Mouse (Mus musculus) neutrophil, adult 5-6 weeks (primary cell): ENCODE data around the gene Smyd1. TPM values are rescaled to one million over a fixed set of nuclear protein-coding genes. Genes with fewer than 3 reads are reported as not detected.

ENCODE experiments used
- ATAC-seq: fragments of 151-379, 151-347 bp; 2 replicates; pipeline ENCODE4 v1.8.0; 2017; ENCODE audit warnings: mild to moderate bottlenecking, moderate TSS enrichment; ENCODE audit not compliant: insufficient number of reproducible peaks, poor library complexity, low FRiP score, severe bottlenecking; ENCODE audit errors: extremely low read depth
- total RNA-seq: library from RNA; stranded (forward); fragments of 200-1000 nt; gene quantifications from 2 replicates; pipeline ENCODE4 v1.2.3, GENCODE M21; 2017

Gene Smyd1
- total RNA-seq, 1 experiment from 2014 or later: not detected

DNA sequence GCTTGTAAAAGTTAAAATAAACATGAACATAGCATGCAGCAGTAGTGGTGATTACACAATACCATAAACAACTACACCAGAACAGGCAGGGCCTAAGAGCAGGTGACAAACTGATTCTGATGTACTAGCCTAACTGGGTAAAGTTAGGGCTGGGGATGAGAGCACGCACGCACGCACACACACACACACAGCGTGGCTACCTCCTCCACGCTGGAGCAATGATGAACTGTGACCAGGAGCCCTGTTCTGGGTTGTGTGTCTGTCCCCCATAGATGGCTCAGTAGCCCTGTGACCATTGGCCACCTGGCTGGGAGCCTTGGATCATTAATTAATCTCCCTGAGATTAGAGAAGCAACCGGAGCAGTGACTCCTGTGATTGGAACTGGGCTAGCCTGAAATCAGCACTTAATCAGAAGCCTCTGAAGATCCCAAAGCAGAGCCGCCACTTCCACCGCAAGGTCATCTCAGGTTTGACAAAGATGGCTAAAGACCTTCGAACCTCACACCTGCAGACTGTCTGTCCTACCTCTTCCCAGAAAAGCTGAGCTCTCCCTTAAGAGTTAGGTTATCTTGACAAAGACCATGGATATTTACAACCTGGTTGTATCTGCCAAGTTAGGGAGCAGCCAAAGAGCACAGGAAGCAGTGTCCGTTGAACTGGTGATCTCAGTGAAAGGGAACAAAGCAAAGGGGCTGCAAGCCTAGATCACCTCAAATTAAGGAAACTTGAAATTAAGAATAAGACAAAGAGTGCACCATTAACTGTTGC, 149.0 kb downstream of the Smyd1 start:
- no peak for ATAC-seq

DNA sequence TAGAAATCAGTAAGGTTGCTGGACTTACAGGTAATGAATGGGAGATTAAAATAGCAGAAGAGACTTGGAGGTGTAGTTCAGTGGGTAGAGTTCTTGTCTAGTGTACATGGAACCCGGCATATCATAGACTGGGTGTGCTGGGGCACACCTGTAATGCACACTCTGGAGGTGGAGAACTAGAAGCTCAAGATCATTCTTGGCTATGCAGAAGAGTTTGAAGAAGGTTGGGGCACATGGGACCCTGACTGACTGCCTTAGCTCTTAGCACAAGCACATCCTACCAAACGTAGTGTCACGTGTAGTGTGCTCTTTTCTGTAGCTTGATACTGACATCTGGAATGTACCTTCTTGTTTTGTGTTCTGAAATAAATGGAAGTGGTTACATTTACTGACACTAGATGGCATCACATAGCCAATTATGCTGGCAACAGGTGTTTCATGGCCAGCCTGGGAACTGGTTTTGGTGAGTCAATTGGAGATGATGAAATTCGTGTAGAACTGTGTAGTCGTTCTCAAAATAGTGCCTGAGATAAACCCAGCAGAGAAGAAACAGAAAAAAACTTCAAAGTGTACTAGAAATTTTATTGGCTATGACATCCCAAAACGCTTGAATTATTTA, 155.4 kb downstream of the Smyd1 start:
- ATAC-seq: no peak

DNA sequence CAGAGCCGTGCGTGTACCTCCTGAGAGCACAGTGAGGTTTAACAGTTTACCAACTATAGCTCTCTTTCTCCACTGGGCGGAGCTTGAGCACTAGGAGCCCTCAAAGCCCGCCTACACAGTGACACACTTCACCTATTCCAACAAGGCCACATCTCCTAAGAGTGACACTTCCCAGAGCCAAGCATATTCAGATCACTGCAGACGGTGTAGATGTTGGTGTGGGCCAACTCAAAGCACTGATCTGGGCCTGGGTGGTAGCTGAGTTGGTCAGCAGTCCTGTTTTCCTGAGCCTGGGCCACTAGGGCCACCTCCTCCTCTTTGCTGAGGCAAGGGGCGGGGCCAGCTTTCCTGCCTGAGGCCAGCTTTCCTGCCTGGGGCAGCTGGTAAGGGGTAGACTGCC, 157.6 kb downstream of the Smyd1 start:
- no peak for ATAC-seq

Other genes with a start within 250 kb of the Smyd1 start
- gene Thnsl2, start 177.8 kb downstream of the Smyd1 start, total RNA-seq: not detected in 2 replicates
- gene Fabp1, start 122.4 kb downstream of the Smyd1 start, total RNA-seq: not detected in 2 replicates
- 102 and 114 TPM in 2 replicates for gene Krcc1, start 50.6 kb downstream of the Smyd1 start, total RNA-seq
- gene Cd8b1, start 555 bp upstream of the Smyd1 start, total RNA-seq: 47.8 and 56.0 TPM in 2 replicates
- gene Cd8a, start 51.2 kb upstream of the Smyd1 start, total RNA-seq: 27.7 and 34.7 TPM in 2 replicates
- 65.2 and 81.4 TPM in 2 replicates for gene Rmnd5a, start 118.4 kb upstream of the Smyd1 start, total RNA-seq
- 40.3 and 41.3 TPM in 2 replicates for gene Rnf103, start 171.7 kb upstream of the Smyd1 start, total RNA-seq
- gene Chmp3, start 221.6 kb upstream of the Smyd1 start, total RNA-seq: 154 and 161 TPM in 2 replicates